In genomic region chr7:123083441-123084123, GRCm38 (mm10) we compare ENCODE assay signal across 8 mouse cellular contexts. TPM values are rescaled to one million over a fixed set of nuclear protein-coding genes. Genes with fewer than 3 reads are reported as not detected.
DNase-seq lines count a peak whose midpoint lies in the region; ATAC-seq and TF ChIP-seq lines count a peak whose summit lies in the region.

No protein-coding gene starts in this region.

- WGBS in embryonic facial prominence, embryonic 10.5 days = 31% methylated on average over 12 of the region's 12 CpGs
- 31% methylated on average over 12 of the region's 12 CpGs for WGBS in midbrain, embryonic 13.5 days
- 36% methylated on average over 12 of the region's 12 CpGs for WGBS in cerebellum, adult 2 months
- 35% methylated on average over 12 of the region's 12 CpGs for WGBS in lung, adult 2 months

- no peaks in the 10 kb centered on the region for H3K9me3 ChIP-seq in embryonic facial prominence, embryonic 10.5 days
- H3K9me3 ChIP-seq in midbrain, embryonic 13.5 days = no peaks in the 10 kb centered on the region

- ATAC-seq in midbrain, embryonic 13.5 days = peak; percentile 67

- intact Hi-C loops in heart, postnatal 10 days (cut with DNase I) = no loop called here

- no peak for TF ChIP-seq POLR2A in cerebellum, adult 2 months (IDR thresholded peaks at IDR 0.05; ENCODE audit: borderline replicate concordance, insufficient read depth, low read length)
- no peak for TF ChIP-seq POLR2A in lung, adult 2 months (IDR thresholded peaks at IDR 0.05; ENCODE audit: borderline replicate concordance, extremely low read depth, low read depth, low read length)

- H3K27ac ChIP-seq in embryonic facial prominence, embryonic 10.5 days (replicated peaks) = peak overlapping the region; percentile 76
- H3K27ac ChIP-seq in midbrain, embryonic 13.5 days = peak overlapping the region; percentile 92
- no peak overlapping the region for H3K27ac ChIP-seq in cerebellum, adult 2 months (ENCODE audit: insufficient read depth, low read length)

- H3K9ac ChIP-seq in midbrain, embryonic 13.5 days (replicated peaks) = peak overlapping the region; percentile 49; the same call in 1 of the 2 replicates

- H3K36me3 ChIP-seq in embryonic facial prominence, embryonic 10.5 days (replicated peaks) = no peaks in the 10 kb centered on the region
- no peaks in the 10 kb centered on the region for H3K36me3 ChIP-seq in midbrain, embryonic 13.5 days

- peak overlapping the region; percentile 47; the same call in 1 of the 2 replicates for H3K4me3 ChIP-seq in embryonic facial prominence, embryonic 10.5 days
- H3K4me3 ChIP-seq in midbrain, embryonic 13.5 days (replicated peaks) = peak overlapping the region; percentile 25; the same call in 1 of the 2 replicates
- H3K4me3 ChIP-seq in cerebellum, adult 2 months (replicated peaks; ENCODE audit: insufficient read depth, low read depth, low read length) = no peak overlapping the region
- H3K4me3 ChIP-seq in lung, adult 2 months (replicated peaks; ENCODE audit: extremely low read depth, low read depth, low read length) = no peak overlapping the region

- H3K27me3 ChIP-seq in embryonic facial prominence, embryonic 10.5 days (replicated peaks; ENCODE audit: low read depth, poor library complexity, severe bottlenecking) = no peaks in the 10 kb centered on the region
- no peaks in the 10 kb centered on the region for H3K27me3 ChIP-seq in midbrain, embryonic 13.5 days
- H3K27me3 ChIP-seq in cerebellum, adult 2 months (ENCODE audit: control insufficient read depth, insufficient read depth, low read length) = no peaks in the 10 kb centered on the region

- DNase-seq in layer of hippocampus, adult 18-20 months (ENCODE audit: low spot score in 2 of 2) = peak; percentile 15 to 41
- DNase-seq in layer of hippocampus, adult 8-10 months (ENCODE audit: low spot score in 2 of 2) = no peak
- DNase-seq in embryonic facial prominence, embryonic 10.5 days (ENCODE audit: low spot score) = peak; percentile 41
- peak; percentile 69 for DNase-seq in forelimb bud, embryonic 11.5 days (ENCODE audit: low read depth, low spot score)
- no peak for DNase-seq in cerebellum, adult 2 months
- DNase-seq in lung, adult 2 months = no peak
- no peak for DNase-seq in heart, postnatal 10 days

- TF ChIP-seq CTCF in cerebellum, adult 2 months (IDR thresholded peaks at IDR 0.05; ENCODE audit: borderline replicate concordance, insufficient read depth, low read depth, low read length) = no peak
- no peak for TF ChIP-seq CTCF in lung, adult 2 months (IDR thresholded peaks at IDR 0.05; ENCODE audit: insufficient read depth, low read length)

- H3K4me2 ChIP-seq in midbrain, embryonic 13.5 days (replicated peaks) = peak overlapping the region; percentile 50

- H3K4me1 ChIP-seq in embryonic facial prominence, embryonic 10.5 days = peaks cover 37% of the 10 kb centered on the region
- H3K4me1 ChIP-seq in midbrain, embryonic 13.5 days (replicated peaks) = peaks cover 38% of the 10 kb centered on the region
- peaks cover 3% of the 10 kb centered on the region; the same call in 1 of the 2 replicates for H3K4me1 ChIP-seq in cerebellum, adult 2 months (ENCODE audit: control insufficient read depth, insufficient read depth, low read length)
- H3K4me1 ChIP-seq in lung, adult 2 months (ENCODE audit: control insufficient read depth, insufficient read depth, low read length) = no peaks in the 10 kb centered on the region

RNA-seq across cellular contexts. Expression of gene Tnrc6a, which starts 40.1 kb away (rescaled TPM):
- total RNA-seq in layer of hippocampus, adult 18-20 months (2021) = 10 to 100 TPM; 43.4 to 47.1 TPM
- total RNA-seq in layer of hippocampus, adult 8-10 months (2022) = 10 to 100 TPM; 58.1 to 64.8 (median 60.8) TPM
- polyA plus RNA-seq in embryonic facial prominence, embryonic 10.5 days (2016; fragmentation: Nextera tagmentation; extraction: Ambion mirVana) = 60.6 and 61.5 TPM in 2 replicates
- 57.0 and 62.1 TPM in 2 replicates for polyA plus RNA-seq in midbrain, embryonic 13.5 days (2015; fragmentation: Nextera tagmentation; extraction: Ambion mirVana)
- polyA plus RNA-seq in cerebellum, adult 2 months (2012; rRNA removed) = 91.0 and 95.3 TPM in 2 replicates
- 30.5 and 33.2 TPM in 2 replicates for polyA plus RNA-seq in lung, adult 2 months (2012; rRNA removed)
- total RNA-seq in heart, postnatal 10 days (2021) = 10 to 100 TPM; 38.5 to 47.3 TPM

Comparison
In these comparisons a context has a peak if more than half of its experiments do, and no peak if none do; other contexts are left out.
1. DNase-seq: peak in layer of hippocampus, adult 18-20 months (2 of 2), embryonic facial prominence, embryonic 10.5 days (single experiment) and forelimb bud, embryonic 11.5 days (single experiment); none in layer of hippocampus, adult 8-10 months (0 of 2), cerebellum, adult 2 months (0 of 2), lung, adult 2 months (single experiment) and heart, postnatal 10 days (0 of 2).
2. H3K4me3 ChIP-seq: peak in embryonic facial prominence, embryonic 10.5 days (single experiment) and midbrain, embryonic 13.5 days (single experiment); none in cerebellum, adult 2 months (single experiment) and lung, adult 2 months (single experiment).